Mouse (Mus musculus): ENCODE data around the gene Cdc42bpa. TPM values are rescaled to one million over a fixed set of nuclear protein-coding genes. Genes with fewer than 3 reads are reported as not detected.

Gene Cdc42bpa
- polyA plus RNA-seq, 1 experiment from 2014 or later, result 32.6 TPM

GRCm38 (mm10) chr1:180104567-180104966 is 144.3 kb downstream of the Cdc42bpa start:
- no peaks in the 10 kb centered on the region for H3K9me3 ChIP-seq
- no peak overlapping the region for H3K4me2 ChIP-seq (replicated peaks)
- 0 out of 2 replicates have a peak, but pooled peaks cover 3% of the 10 kb centered on the region for H3K36me3 ChIP-seq
- 67% methylated on average over 3 of the region's 3 CpGs for WGBS
- ATAC-seq (replicated peaks), result no peak
- H3K4me3 ChIP-seq, result no peak overlapping the region
- H3K27me3 ChIP-seq, result no peaks in the 10 kb centered on the region
- H3K9ac ChIP-seq (replicated peaks), result no peak overlapping the region
- no peak overlapping the region for H3K27ac ChIP-seq (replicated peaks)
- no peaks in the 10 kb centered on the region for H3K4me1 ChIP-seq

GRCm38 (mm10) chr1:180109050-180109449 is 148.8 kb downstream of the Cdc42bpa start:
- Histone ChIP-seq H3K27ac (replicated peaks) (no peak overlapping the region), H3K27me3 (no peaks in the 10 kb centered on the region), H3K4me2 (replicated peaks) (no peak overlapping the region), H3K9me3 (no peaks in the 10 kb centered on the region), H3K4me1 (no peaks in the 10 kb centered on the region), H3K9ac (replicated peaks) (no peak overlapping the region), H3K36me3 (0 out of 2 replicates have a peak, but pooled peaks cover 3% of the 10 kb centered on the region), H3K4me3 (no peak overlapping the region)
- no peak for ATAC-seq (replicated peaks)
- WGBS, result 57% methylated on average over 5 of the region's 5 CpGs

GRCm38 (mm10) chr1:180116525-180116924 is 156.3 kb downstream of the Cdc42bpa start:
- Histone ChIP-seq H3K36me3 (no peaks in the 10 kb centered on the region), H3K9ac (replicated peaks) (no peak overlapping the region), H3K9me3 (no peaks in the 10 kb centered on the region), H3K27me3 (no peaks in the 10 kb centered on the region), H3K4me2 (replicated peaks) (no peak overlapping the region), H3K27ac (replicated peaks) (no peak overlapping the region), H3K4me1 (no peaks in the 10 kb centered on the region), H3K4me3 (no peak overlapping the region)
- WGBS, result 82% methylated on average over 1 of the region's 1 CpGs
- no peak for ATAC-seq (replicated peaks)

GRCm38 (mm10) chr1:180118233-180118632 is 158.0 kb downstream of the Cdc42bpa start:
- WGBS, result 84% methylated on average over 8 of the region's 8 CpGs
- Histone ChIP-seq H3K36me3 (no peaks in the 10 kb centered on the region), H3K9me3 (no peaks in the 10 kb centered on the region), H3K4me2 (replicated peaks) (no peak overlapping the region), H3K9ac (replicated peaks) (no peak overlapping the region), H3K4me1 (no peaks in the 10 kb centered on the region), H3K27me3 (no peaks in the 10 kb centered on the region), H3K4me3 (no peak overlapping the region), H3K27ac (replicated peaks) (no peak overlapping the region)
- ATAC-seq (replicated peaks), result no peak

GRCm38 (mm10) chr1:180128077-180128792 is 168.0 kb downstream of the Cdc42bpa start:
- Histone ChIP-seq H3K9me3 (no peaks in the 10 kb centered on the region), H3K4me2 (replicated peaks) (no peak overlapping the region), H3K36me3 (peaks cover 6% of the 10 kb centered on the region), H3K27me3 (no peaks in the 10 kb centered on the region), H3K9ac (replicated peaks) (no peak overlapping the region), H3K4me1 (no peaks in the 10 kb centered on the region), H3K27ac (replicated peaks) (no peak overlapping the region), H3K4me3 (no peak overlapping the region)
- ATAC-seq (replicated peaks), result no peak
- WGBS, result 94% methylated on average over 5 of the region's 5 CpGs

- Histone ChIP-seq H3K36me3 (peaks cover 8% of the 10 kb centered on the region), H3K9ac (replicated peaks) (no peak overlapping the region), H3K27ac (replicated peaks) (no peak overlapping the region), H3K27me3 (no peaks in the 10 kb centered on the region), H3K4me1 (no peaks in the 10 kb centered on the region), H3K9me3 (no peaks in the 10 kb centered on the region), H3K4me2 (replicated peaks) (no peak overlapping the region), H3K4me3 (no peak overlapping the region)
- no peak for ATAC-seq (replicated peaks)
- 68% methylated on average over 3 of the region's 3 CpGs for WGBS
These were observed 171.1 kb downstream of the Cdc42bpa start for GRCm38 (mm10) chr1:180131402-180131801.

- WGBS, result 97% methylated on average over 4 of the region's 4 CpGs
These were observed 171.9 kb downstream of the Cdc42bpa start for GRCm38 (mm10) chr1:180132187-180132586.

GRCm38 (mm10) chr1:180139158-180139557 is 178.9 kb downstream of the Cdc42bpa start:
- no peak overlapping the region for H3K4me3 ChIP-seq
- no peaks in the 10 kb centered on the region for H3K4me1 ChIP-seq
- no peaks in the 10 kb centered on the region for H3K9me3 ChIP-seq
- H3K4me2 ChIP-seq (replicated peaks), result no peak overlapping the region
- H3K27ac ChIP-seq (replicated peaks), result no peak overlapping the region
- H3K27me3 ChIP-seq, result no peaks in the 10 kb centered on the region
- WGBS, result 85% methylated on average over 4 of the region's 4 CpGs
- H3K9ac ChIP-seq (replicated peaks), result no peak overlapping the region
- peaks cover 45% of the 10 kb centered on the region for H3K36me3 ChIP-seq
- ATAC-seq (replicated peaks), result no peak

More at GRCm38 (mm10) chr1:180132187-180132586, 171.9 kb downstream of the Cdc42bpa start:
- H3K4me2 ChIP-seq (replicated peaks), result no peak overlapping the region
- no peaks in the 10 kb centered on the region for H3K4me1 ChIP-seq
- no peak for ATAC-seq (replicated peaks)
- no peaks in the 10 kb centered on the region for H3K9me3 ChIP-seq
- no peak overlapping the region for H3K27ac ChIP-seq (replicated peaks)
- H3K36me3 ChIP-seq, result peaks cover 16% of the 10 kb centered on the region
- no peak overlapping the region for H3K4me3 ChIP-seq
- no peak overlapping the region for H3K9ac ChIP-seq (replicated peaks)
- H3K27me3 ChIP-seq, result no peaks in the 10 kb centered on the region

GRCm38 (mm10) chr1:180140970-180141369 is 180.7 kb downstream of the Cdc42bpa start:
- Histone ChIP-seq H3K4me3 (no peak overlapping the region), H3K4me2 (replicated peaks) (no peak overlapping the region), H3K36me3 (peaks cover 55% of the 10 kb centered on the region), H3K4me1 (no peaks in the 10 kb centered on the region), H3K9ac (replicated peaks) (no peak overlapping the region), H3K9me3 (no peaks in the 10 kb centered on the region), H3K27me3 (no peaks in the 10 kb centered on the region), H3K27ac (replicated peaks) (no peak overlapping the region)
- no peak for ATAC-seq (replicated peaks)
- WGBS, result 92% methylated on average over 2 of the region's 2 CpGs

GRCm38 (mm10) chr1:180148036-180148435 is 187.8 kb downstream of the Cdc42bpa start:
- H3K4me2 ChIP-seq (replicated peaks), result no peak overlapping the region
- peaks cover 38% of the 10 kb centered on the region for H3K36me3 ChIP-seq
- H3K9ac ChIP-seq (replicated peaks), result no peak overlapping the region
- H3K9me3 ChIP-seq, result no peaks in the 10 kb centered on the region
- 83% methylated on average over 4 of the region's 4 CpGs for WGBS
- no peak overlapping the region for H3K4me3 ChIP-seq
- no peak for ATAC-seq (replicated peaks)
- no peaks in the 10 kb centered on the region for H3K27me3 ChIP-seq
- H3K4me1 ChIP-seq, result no peaks in the 10 kb centered on the region
- H3K27ac ChIP-seq (replicated peaks), result no peak overlapping the region

- Histone ChIP-seq H3K36me3 (peaks cover 38% of the 10 kb centered on the region), H3K4me3 (no peak overlapping the region), H3K4me2 (replicated peaks) (no peak overlapping the region), H3K4me1 (no peaks in the 10 kb centered on the region), H3K27me3 (no peaks in the 10 kb centered on the region), H3K9ac (replicated peaks) (no peak overlapping the region), H3K27ac (replicated peaks) (no peak overlapping the region), H3K9me3 (no peaks in the 10 kb centered on the region)
- ATAC-seq (replicated peaks), result no peak
- 86% methylated on average over 4 of the region's 4 CpGs for WGBS
These were observed 188.3 kb downstream of the Cdc42bpa start for GRCm38 (mm10) chr1:180148563-180148962.

- Histone ChIP-seq H3K27ac (replicated peaks) (no peak overlapping the region), H3K9me3 (no peaks in the 10 kb centered on the region), H3K27me3 (no peaks in the 10 kb centered on the region), H3K4me2 (replicated peaks) (no peak overlapping the region), H3K4me3 (no peak overlapping the region), H3K36me3 (peaks cover 28% of the 10 kb centered on the region), H3K9ac (replicated peaks) (no peak overlapping the region), H3K4me1 (no peaks in the 10 kb centered on the region)
- no peak for ATAC-seq (replicated peaks)
- 80% methylated on average over 8 of the region's 8 CpGs for WGBS
These were observed 190.9 kb downstream of the Cdc42bpa start for GRCm38 (mm10) chr1:180151191-180151590.

GRCm38 (mm10) chr1:180158648-180159047 is 198.4 kb downstream of the Cdc42bpa start:
- H3K27me3 ChIP-seq, result no peaks in the 10 kb centered on the region
- H3K9ac ChIP-seq (replicated peaks), result no peak overlapping the region
- H3K4me2 ChIP-seq (replicated peaks), result no peak overlapping the region
- no peak overlapping the region for H3K4me3 ChIP-seq
- no peaks in the 10 kb centered on the region for H3K9me3 ChIP-seq
- H3K27ac ChIP-seq (replicated peaks), result no peak overlapping the region
- H3K4me1 ChIP-seq, result no peaks in the 10 kb centered on the region
- ATAC-seq (replicated peaks), result no peak
- H3K36me3 ChIP-seq, result peaks cover 22% of the 10 kb centered on the region; the same call in 1 of the 2 replicates
- WGBS, result 87% methylated on average over 2 of the region's 2 CpGs

Measured in forebrain, embryonic 15.5 days (tissue).